In genomic region chr9:44969450-44969849, GRCm38 (mm10) we compare ENCODE assay signal across 22 mouse cellular contexts. TPM values are rescaled to one million over a fixed set of nuclear protein-coding genes. Genes with fewer than 3 reads are reported as not detected.
A peak's percentile ranks its signal among the peaks of the same experiment; 100 is the strongest.
DNase-seq lines count a peak whose midpoint lies in the region; ATAC-seq and TF ChIP-seq lines count a peak whose summit lies in the region.
"Had no signal": no experiment of that assay in that cellular context is flagged by ENCODE, and none has a peak within 500 bp of the region (broad histone marks: within the 10 kb centered on the region; RNA-seq: fewer than 3 reads in every experiment).

No protein-coding gene starts in this region.

- H3K36me3 ChIP-seq in liver, embryonic 14.5 days (replicated peaks; ENCODE audit: control insufficient read depth, insufficient read depth, low read depth): no peaks in the 10 kb centered on the region
- H3K36me3 ChIP-seq in liver, embryonic 11.5 days (ENCODE audit: control insufficient read depth, insufficient read depth, low read length): no peaks in the 10 kb centered on the region
- H3K36me3 ChIP-seq: heart, embryonic 12.5 days; hindbrain, embryonic 10.5 days; midbrain, embryonic 15.5 days; neural tube, embryonic 12.5 days had no signal

- TF ChIP-seq POLR2A in cerebellum, adult 2 months (IDR thresholded peaks at IDR 0.05; ENCODE audit: borderline replicate concordance, insufficient read depth, low read length): no peak

- H3K27ac ChIP-seq in cerebellum, adult 2 months (ENCODE audit: insufficient read depth, low read length): no peak overlapping the region
- no peak overlapping the region for H3K27ac ChIP-seq in liver, embryonic 14.5 days
- no peak overlapping the region for H3K27ac ChIP-seq in liver, embryonic 11.5 days (ENCODE audit: low read depth, low read length)
- H3K27ac ChIP-seq: hindbrain, embryonic 10.5 days; midbrain, embryonic 15.5 days; neural tube, embryonic 12.5 days had no signal

- no peak for TF ChIP-seq EP300 in liver, embryonic 14.5 days (IDR thresholded peaks at IDR 0.05; ENCODE audit: low read depth)

- no peak overlapping the region for H3K4me3 ChIP-seq in cerebellum, adult 2 months (replicated peaks; ENCODE audit: insufficient read depth, low read depth, low read length)
- H3K4me3 ChIP-seq in liver, embryonic 14.5 days (ENCODE audit: insufficient read depth in 1 of 2, low read depth in 2 of 2, low read length in 2 of 2): no peak overlapping the region
- no peak overlapping the region for H3K4me3 ChIP-seq in liver, embryonic 11.5 days (ENCODE audit: low read depth, low read length)
- H3K4me3 ChIP-seq: erythroblast, embryonic 14.5 days; heart, embryonic 12.5 days; hindbrain, embryonic 10.5 days; midbrain, embryonic 15.5 days; neural tube, embryonic 12.5 days had no signal

- TF ChIP-seq CTCF in cerebellum, adult 2 months (IDR thresholded peaks at IDR 0.05; ENCODE audit: borderline replicate concordance, insufficient read depth, low read depth, low read length): 0 out of 2 replicates have a peak, but pooled peaks have one; percentile 18
- 0 out of 2 replicates have a peak, but pooled peaks have one; percentile 22 for TF ChIP-seq CTCF in liver, embryonic 14.5 days (IDR thresholded peaks at IDR 0.05; ENCODE audit: low read depth)

- DNase-seq in cerebellum, adult 2 months: no peak
- DNase-seq in cerebellum, adult 9-11 months: no peak
- no peak for DNase-seq in liver, embryonic 14.5 days (ENCODE audit: low read depth in 3 of 3, low spot score in 3 of 3)
- DNase-seq in liver, embryonic 11.5 days (ENCODE audit: low spot score): no peak
- DNase-seq in 3T3-L1 (ENCODE audit: low read depth, low spot score): peak; percentile 12
- DNase-seq in induced T-regulatory cell, adult 2 months (ENCODE audit: low read depth): peak; percentile 73
- DNase-seq in urinary bladder, postnatal 10 days (ENCODE audit: low spot score): no peak
- DNase-seq in adrenal gland, postnatal 25 days: no peak
- DNase-seq: cerebellum, adult 9-10 months; gastrocnemius, postnatal 14 days; kidney, adult 18-20 months; liver; lung, postnatal 36 days; spleen, adult 18-20 months had no signal

- no peak overlapping the region for H3K4me2 ChIP-seq in liver, embryonic 14.5 days (ENCODE audit: low read depth)
- no peak overlapping the region for H3K4me2 ChIP-seq in liver, embryonic 11.5 days
- H3K4me2 ChIP-seq: heart, embryonic 12.5 days; midbrain, embryonic 15.5 days; neural tube, embryonic 12.5 days had no signal

- no peaks in the 10 kb centered on the region for H3K27me3 ChIP-seq in cerebellum, adult 2 months (ENCODE audit: control insufficient read depth, insufficient read depth, low read length)
- no peaks in the 10 kb centered on the region for H3K27me3 ChIP-seq in liver, embryonic 14.5 days (ENCODE audit: control insufficient read depth, insufficient read depth, low read length)
- H3K27me3 ChIP-seq in liver, embryonic 11.5 days (replicated peaks; ENCODE audit: control insufficient read depth, insufficient read depth, low read length): peaks cover 20% of the 10 kb centered on the region

- H3K4me1 ChIP-seq in cerebellum, adult 2 months (ENCODE audit: control insufficient read depth, insufficient read depth, low read length): no peaks in the 10 kb centered on the region
- H3K4me1 ChIP-seq in liver, embryonic 14.5 days (replicated peaks; ENCODE audit: control insufficient read depth in 2 of 2, insufficient read depth in 2 of 2, low read length in 1 of 2): peaks cover 11 to 13% of the 10 kb centered on the region in 2 experiments
- H3K4me1 ChIP-seq in liver, embryonic 11.5 days (replicated peaks; ENCODE audit: control insufficient read depth, insufficient read depth, low read length): peaks cover 8% of the 10 kb centered on the region; the same call in 1 of the 2 replicates

- no peaks in the 10 kb centered on the region for H3K9me3 ChIP-seq in liver, embryonic 14.5 days (ENCODE audit: control insufficient read depth, low read length)
- no peaks in the 10 kb centered on the region for H3K9me3 ChIP-seq in liver, embryonic 11.5 days (ENCODE audit: control insufficient read depth, low read length)
- H3K9me3 ChIP-seq: heart, embryonic 12.5 days; hindbrain, embryonic 10.5 days; midbrain, embryonic 15.5 days; neural tube, embryonic 12.5 days had no signal

- H3K9ac ChIP-seq in liver, embryonic 14.5 days (replicated peaks): no peak overlapping the region
- no peak overlapping the region for H3K9ac ChIP-seq in liver, embryonic 11.5 days (ENCODE audit: low read depth, low read length)
- H3K9ac ChIP-seq: heart, embryonic 12.5 days; midbrain, embryonic 15.5 days; neural tube, embryonic 12.5 days had no signal

- 69% methylated on average over 1 of the region's 1 CpGs for WGBS in cerebellum, adult 2 months
- 46% methylated on average over 1 of the region's 1 CpGs for WGBS in liver, embryonic 14.5 days (ENCODE audit: insufficient replicate concordance)
- 58% methylated on average over 1 of the region's 1 CpGs for WGBS in liver, embryonic 11.5 days

- ATAC-seq in liver, embryonic 14.5 days (ENCODE audit: insufficient read depth): no peak
- ATAC-seq in liver, embryonic 11.5 days (replicated peaks; ENCODE audit: low FRiP score): no peak
- ATAC-seq: forebrain, embryonic 16.5 days; midbrain, embryonic 15.5 days had no signal

RNA-seq across cellular contexts. Expression of gene Ube4a, which starts 4.0 kb away (rescaled TPM):
- polyA plus RNA-seq in cerebellum, adult 2 months (2012; rRNA removed): 34.7 and 37.4 TPM in 2 replicates
- polyA plus RNA-seq in liver, embryonic 14.5 days (2012; rRNA removed): 6.1 and 7.6 TPM in 2 replicates
- 11.6 and 13.1 TPM in 2 replicates for polyA plus RNA-seq in liver, embryonic 14.5 days (2014; fragmentation: Nextera tagmentation; extraction: Ambion mirVana)
- polyA plus RNA-seq in liver, embryonic 11.5 days (2014; fragmentation: Nextera tagmentation; extraction: Ambion mirVana): 19.5 and 23.9 TPM in 2 replicates
- total RNA-seq in adrenal gland, postnatal 25 days (2021): 71.9 and 105 TPM in 2 replicates

RNA-seq across cellular contexts. Expression of gene Cd3g, which starts 10.8 kb away (rescaled TPM):
- polyA plus RNA-seq in cerebellum, adult 2 months (2012; rRNA removed): not detected in 2 replicates
- polyA plus RNA-seq in liver, embryonic 14.5 days (2012; rRNA removed): 0.09 and 0.26 TPM in 2 replicates
- polyA plus RNA-seq in liver, embryonic 14.5 days (2014; fragmentation: Nextera tagmentation; extraction: Ambion mirVana): 0.25 and 0.51 TPM in 2 replicates
- polyA plus RNA-seq in liver, embryonic 11.5 days (2014; fragmentation: Nextera tagmentation; extraction: Ambion mirVana): 0.23 and 0.55 TPM in 2 replicates
- total RNA-seq in adrenal gland, postnatal 25 days (2021): 0.52 TPM in 1 of 2 replicates, not detected in the other
- total RNA-seq: left cerebral cortex, postnatal 10 days had no signal
- polyA plus RNA-seq: C2C12; erythroblast, embryonic 14.5 days; forebrain, embryonic 16.5 days; heart, embryonic 12.5 days; hindbrain, embryonic 10.5 days; midbrain, embryonic 15.5 days had no signal

RNA-seq across cellular contexts. Expression of gene Cd3d, which starts 12.1 kb away (rescaled TPM):
- polyA plus RNA-seq in cerebellum, adult 2 months (2012; rRNA removed): 0.08 and 0.10 TPM in 2 replicates
- polyA plus RNA-seq in liver, embryonic 14.5 days (2012; rRNA removed): 0.02 TPM in 1 of 2 replicates, not detected in the other
- polyA plus RNA-seq in liver, embryonic 14.5 days (2014; fragmentation: Nextera tagmentation; extraction: Ambion mirVana): 0.32 TPM in 1 of 2 replicates, not detected in the other
- polyA plus RNA-seq in liver, embryonic 11.5 days (2014; fragmentation: Nextera tagmentation; extraction: Ambion mirVana): not detected in 2 replicates
- total RNA-seq in adrenal gland, postnatal 25 days (2021): not detected in 2 replicates
- total RNA-seq: left cerebral cortex, postnatal 10 days had no signal
- polyA plus RNA-seq: C2C12; erythroblast, embryonic 14.5 days; forebrain, embryonic 16.5 days; heart, embryonic 12.5 days; hindbrain, embryonic 10.5 days; midbrain, embryonic 15.5 days; neural tube, embryonic 12.5 days had no signal

RNA-seq across cellular contexts. Expression of gene Cd3e, which starts 40.0 kb away (rescaled TPM):
- 0.05 and 0.27 TPM in 2 replicates for polyA plus RNA-seq in cerebellum, adult 2 months (2012; rRNA removed)
- polyA plus RNA-seq in liver, embryonic 14.5 days (2012; rRNA removed): not detected in 2 replicates
- not detected in 2 replicates for polyA plus RNA-seq in liver, embryonic 14.5 days (2014; fragmentation: Nextera tagmentation; extraction: Ambion mirVana)
- not detected in 2 replicates for polyA plus RNA-seq in liver, embryonic 11.5 days (2014; fragmentation: Nextera tagmentation; extraction: Ambion mirVana)
- 0.46 TPM in 1 of 2 replicates, not detected in the other for total RNA-seq in adrenal gland, postnatal 25 days (2021)
- total RNA-seq: gastrocnemius, postnatal 14 days; left cerebral cortex, postnatal 10 days had no signal
- polyA plus RNA-seq: C2C12; forebrain, embryonic 16.5 days; heart, embryonic 12.5 days; hindbrain, embryonic 10.5 days; neural tube, embryonic 12.5 days had no signal

RNA-seq across cellular contexts. Expression of gene Atp5l, which starts 48.9 kb away (rescaled TPM):
- 989 and 996 TPM in 2 replicates for polyA plus RNA-seq in cerebellum, adult 2 months (2012; rRNA removed)
- 261 and 418 TPM in 2 replicates for polyA plus RNA-seq in liver, embryonic 14.5 days (2012; rRNA removed)
- 577 and 630 TPM in 2 replicates for polyA plus RNA-seq in liver, embryonic 14.5 days (2014; fragmentation: Nextera tagmentation; extraction: Ambion mirVana)
- polyA plus RNA-seq in liver, embryonic 11.5 days (2014; fragmentation: Nextera tagmentation; extraction: Ambion mirVana): 671 and 713 TPM in 2 replicates
- total RNA-seq in adrenal gland, postnatal 25 days (2021): 383 and 529 TPM in 2 replicates

Comparison
In these comparisons a context has a peak if more than half of its experiments do, and no peak if none do; other contexts are left out.
1. DNase-seq: peak in 3T3-L1 (single experiment) and induced T-regulatory cell, adult 2 months (single experiment); none in cerebellum, adult 2 months (0 of 2), cerebellum, adult 9-11 months (single experiment), liver, embryonic 14.5 days (0 of 3), liver, embryonic 11.5 days (single experiment), urinary bladder, postnatal 10 days (single experiment) and adrenal gland, postnatal 25 days (single experiment).